Mouse (Mus musculus): ENCODE measurements around the gene Ankrd24.

Ankrd24 gene

DNA sequence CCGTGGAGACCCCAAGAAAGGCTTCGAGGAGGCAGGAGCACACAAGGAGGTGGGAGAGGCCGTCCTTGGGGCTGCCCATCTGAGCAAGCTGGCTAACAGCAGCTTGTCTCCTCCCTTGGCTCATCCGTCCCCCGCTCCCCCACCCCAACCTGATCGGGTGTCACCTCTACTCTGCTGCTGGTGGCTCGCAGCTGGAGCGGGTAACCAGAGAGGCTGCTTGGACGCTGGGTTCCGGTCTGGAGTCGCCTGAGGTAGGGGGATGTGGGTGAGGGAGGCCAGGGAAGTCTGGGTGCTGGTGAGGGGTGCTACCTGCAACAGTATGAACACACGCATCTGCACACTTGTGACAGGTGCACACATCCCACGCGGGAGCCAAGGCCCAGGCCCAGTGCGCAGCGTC is at the start of gene Ankrd24:
Gene Ankrd24, plus strand, starts transcription at position 151 of the 400 bp plus-strand sequence.
- no peak for DNase-seq (ENCODE audit: low spot score)

DNA sequence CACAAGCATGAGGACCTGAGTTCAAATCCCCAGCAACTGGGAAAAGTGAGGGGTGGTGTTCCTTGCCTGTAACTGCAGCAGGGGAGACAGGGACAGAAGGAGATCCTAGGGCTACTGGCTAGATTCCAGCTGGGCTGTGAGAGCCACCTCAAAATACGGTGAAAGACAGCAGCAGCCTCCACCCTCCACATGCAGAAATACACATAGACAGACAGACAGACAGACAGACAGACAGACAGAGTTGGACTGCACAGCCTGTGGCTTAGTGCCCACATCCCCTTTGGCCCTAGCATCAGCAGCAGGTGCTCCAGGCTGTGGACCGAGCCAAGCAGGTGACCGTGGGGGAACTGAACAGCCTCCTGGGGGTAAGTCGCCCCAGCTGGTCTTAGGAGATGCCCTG is 48.4 kb upstream of the Ankrd24 start:
- no peak for DNase-seq (ENCODE audit: low spot score)

DNA sequence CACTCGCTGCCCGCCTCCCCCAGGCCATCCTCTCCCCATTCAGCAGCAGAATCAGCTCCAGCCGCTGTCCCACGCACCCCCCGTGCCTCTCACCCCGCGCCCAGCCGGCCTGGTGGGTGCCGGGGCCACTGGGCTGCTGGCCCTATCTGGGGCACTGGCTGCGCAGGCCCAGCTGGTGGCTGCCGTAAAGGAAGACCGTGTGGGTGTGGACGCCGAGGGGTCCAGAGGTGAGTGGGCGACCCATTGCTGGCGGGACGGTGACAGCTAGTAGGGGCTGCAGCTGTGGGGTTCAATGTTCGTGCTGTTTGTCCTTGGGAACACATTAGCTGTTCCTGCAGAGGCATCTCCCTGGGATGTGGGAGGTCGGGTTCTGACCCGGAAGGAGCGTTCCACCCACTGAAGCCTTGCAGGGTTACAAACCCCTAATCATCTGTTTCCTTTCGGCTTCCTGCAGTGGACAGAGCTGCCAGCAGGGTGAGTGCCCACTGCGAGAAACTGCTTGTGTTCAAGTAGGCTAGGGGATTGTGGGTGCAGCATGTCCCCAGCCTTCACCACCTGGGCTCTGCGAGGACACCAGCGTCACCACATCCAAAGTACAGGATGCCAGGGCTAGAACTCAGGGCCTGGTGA is 47.8 kb upstream of the Ankrd24 start:
- no peak for DNase-seq (ENCODE audit: low spot score)

DNA sequence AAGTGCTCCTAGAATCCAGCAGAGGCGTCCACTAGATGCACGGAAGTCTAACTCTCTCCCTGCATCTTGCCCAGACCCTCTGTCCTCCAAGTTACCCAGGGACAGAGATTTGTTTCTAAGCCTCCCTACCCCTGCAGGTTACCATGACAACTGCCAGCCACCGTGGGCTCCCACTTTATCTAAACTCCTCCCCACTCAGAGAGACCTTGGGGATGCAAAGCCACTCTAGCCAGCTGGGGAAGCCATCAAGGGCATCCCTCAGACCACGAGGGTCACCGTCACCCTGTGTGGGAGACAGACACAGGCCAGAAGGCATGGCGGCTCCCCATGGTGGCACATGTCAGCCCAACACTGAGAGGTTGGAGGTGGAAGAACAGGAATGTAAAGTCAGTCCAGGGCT is 45.0 kb upstream of the Ankrd24 start:
- no peak for DNase-seq (ENCODE audit: low spot score)

DNA sequence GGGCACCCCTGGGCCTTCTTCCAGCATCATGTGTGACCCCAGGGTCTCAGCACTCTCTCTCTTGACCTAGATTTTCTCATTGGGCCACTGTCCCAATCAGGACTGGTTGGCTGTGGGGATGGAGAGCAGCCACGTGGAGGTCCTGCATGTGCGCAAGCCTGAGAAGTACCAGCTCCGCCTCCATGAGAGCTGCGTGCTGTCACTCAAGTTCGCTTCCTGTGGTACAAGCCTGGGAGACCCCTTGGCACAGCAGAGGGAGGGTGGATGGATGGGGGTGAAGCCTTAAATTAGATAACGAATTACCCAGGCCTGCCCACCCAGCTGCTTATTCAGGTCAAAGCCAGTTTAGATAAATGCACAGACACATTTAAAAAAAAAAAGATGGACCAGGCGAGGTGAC is 39.6 kb upstream of the Ankrd24 start:
- DNase-seq (ENCODE audit: low spot score) = no peak

DNA sequence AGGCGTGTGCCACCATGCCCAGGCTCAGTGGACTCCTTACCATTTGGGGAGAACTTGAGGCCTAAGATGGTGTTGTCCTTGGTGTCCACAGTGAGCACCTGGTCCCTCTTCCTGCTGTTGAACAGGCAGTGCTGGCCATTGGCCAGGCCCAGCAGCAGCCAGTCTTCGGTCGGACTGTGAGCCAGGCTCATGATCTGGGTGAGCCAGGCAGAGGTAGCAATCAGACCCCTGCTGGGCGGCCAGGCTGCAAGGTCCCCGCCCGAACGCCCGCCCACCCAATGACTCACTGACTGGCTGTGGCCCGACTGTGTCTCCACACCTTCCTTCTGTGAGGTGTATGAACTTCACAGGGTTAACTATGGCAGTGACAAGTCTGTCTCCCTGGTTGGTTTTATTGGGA is 36.5 kb upstream of the Ankrd24 start:
- DNase-seq (ENCODE audit: low spot score) = no peak

DNA sequence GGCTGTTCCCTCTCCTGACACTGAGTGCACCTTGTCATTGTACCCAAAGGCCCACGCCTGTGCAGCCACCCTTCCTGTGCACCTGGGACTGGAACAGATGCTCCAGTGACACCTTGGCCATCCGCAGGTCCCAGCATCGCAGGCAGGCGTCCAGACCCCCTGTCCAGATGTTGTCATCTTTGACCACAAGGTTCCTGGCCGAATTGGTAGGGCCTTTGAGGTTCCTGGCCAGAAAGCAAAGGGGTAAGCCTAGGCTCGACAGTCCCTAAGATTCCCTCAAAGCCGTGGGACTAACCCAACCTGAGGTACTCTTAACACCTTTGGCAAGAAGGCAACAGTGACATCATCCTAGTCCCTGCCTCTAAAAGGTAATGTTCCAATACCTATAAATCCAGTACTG is 35.7 kb upstream of the Ankrd24 start:
- DNase-seq (ENCODE audit: low spot score) = no peak

DNA sequence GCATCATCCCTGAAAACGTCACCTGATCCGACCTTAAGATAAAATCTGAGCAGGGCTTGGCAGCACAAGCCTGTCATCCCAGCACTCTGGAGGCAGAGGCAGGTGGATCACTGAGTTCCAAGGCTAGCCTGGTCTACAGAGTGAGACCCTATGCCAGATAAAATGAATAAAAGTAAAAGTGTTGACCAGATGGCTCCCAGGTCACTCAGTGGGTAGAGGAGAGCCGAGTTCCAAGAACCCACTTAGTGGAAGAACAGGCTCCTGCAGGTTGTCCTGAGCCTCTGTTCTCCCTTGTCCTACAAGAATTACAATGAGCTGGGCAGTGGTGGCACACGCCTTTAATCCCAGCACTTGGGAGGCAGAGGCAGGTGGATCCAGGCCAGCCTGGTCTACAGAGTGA is 35.1 kb upstream of the Ankrd24 start:
- no peak for DNase-seq (ENCODE audit: low spot score)

DNA sequence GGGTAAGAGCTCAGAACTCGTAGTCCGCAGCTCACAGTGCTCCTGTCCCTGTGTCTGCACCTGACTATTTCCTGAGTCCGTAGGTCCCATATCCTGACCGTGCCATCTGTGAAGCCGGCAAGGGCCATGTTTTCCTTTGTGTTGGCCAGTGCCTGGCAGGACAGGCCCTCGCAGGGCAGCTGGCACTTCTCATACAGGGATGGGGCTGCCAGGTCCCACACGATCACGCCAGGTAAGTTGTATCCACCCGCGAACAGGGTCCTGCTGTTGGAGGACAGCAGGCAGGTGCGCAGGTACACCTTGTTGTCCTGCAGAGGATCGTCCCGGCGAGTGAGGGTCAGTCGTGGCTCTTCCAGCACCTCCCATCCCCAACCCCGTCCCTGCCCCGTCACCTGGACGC is 34.4 kb upstream of the Ankrd24 start:
- DNase-seq (ENCODE audit: low spot score) = no peak

DNA sequence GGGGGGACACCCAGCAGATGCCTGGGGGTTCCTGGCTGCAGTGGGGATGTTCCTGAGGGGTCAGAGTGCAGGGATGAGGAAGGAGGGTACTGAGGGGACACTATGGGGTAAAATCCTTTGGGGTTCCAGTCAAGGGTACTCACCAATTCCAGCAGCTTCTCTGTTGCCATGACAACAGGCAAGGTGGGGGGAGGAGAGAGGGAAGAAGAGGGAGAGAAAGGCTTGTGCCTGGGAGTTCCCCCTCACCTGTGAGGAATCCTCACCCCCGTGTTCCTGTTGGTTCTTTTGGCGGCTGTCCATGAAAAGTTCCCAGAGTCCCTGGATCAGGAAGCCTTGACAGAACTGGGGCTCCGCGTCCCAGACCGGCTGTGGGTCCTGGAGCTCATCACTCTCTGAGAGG is 32.7 kb upstream of the Ankrd24 start:
- DNase-seq (ENCODE audit: low spot score) = no peak

DNA sequence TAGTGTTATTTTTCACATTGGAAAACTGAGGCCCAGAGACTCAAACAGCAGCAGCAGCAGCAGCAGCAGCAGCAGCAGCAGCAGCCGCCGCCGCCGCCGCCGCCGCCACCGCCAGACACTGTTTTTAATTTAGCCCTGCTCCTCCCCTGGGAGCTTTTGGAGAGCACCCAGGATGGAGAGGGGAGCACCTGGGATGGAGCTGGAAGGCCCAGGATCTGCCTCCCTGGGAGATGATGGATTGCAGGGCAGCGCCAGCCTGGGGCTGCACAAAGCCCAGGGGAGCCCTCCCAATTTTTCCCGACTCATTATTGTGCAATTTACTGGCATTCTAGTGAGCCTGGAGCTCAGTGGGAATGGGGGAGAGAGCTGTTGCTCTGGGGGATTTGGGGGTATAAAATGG is 31.7 kb upstream of the Ankrd24 start:
- no peak for DNase-seq (ENCODE audit: low spot score)

DNA sequence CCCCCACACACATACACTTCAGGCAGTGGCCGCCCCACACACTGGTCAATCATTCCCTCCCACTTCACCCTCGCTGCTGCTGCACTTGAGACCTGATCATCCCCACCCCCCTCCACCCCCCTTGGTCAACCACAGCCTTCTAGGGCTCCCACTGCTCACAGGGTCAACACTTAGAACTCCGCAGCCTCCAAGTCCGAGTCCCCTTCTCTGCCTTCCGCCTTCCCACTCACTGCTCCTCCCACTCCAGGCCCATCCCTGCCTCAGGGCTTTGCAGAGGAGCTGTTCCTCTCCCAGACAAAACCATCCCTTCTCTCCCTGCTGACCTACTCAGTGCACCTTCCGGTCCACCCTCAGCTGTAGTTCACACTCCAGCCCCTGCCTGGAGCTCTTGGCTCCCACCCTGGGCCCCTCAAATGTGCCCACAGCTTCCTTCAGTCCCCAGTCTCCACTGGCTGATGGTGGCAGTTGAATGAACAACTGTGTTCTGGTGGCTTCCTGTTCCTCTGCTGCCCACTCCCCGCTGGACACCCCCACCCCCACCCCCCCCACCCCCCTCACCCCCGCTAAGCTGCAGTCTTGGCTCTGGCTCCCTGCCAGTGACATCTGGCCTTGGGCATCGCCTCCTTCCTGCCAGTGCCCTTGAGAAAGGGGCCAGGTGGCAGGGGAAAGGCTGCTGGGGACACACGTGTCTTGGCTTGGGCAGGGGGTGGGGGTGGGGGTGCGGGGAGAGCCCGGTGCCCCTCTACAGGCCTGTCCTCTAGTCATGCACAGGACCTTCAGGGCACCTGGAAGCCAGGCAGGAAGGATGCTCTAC is 31.0 kb upstream of the Ankrd24 start:
- no peak for DNase-seq (ENCODE audit: low spot score)

DNA sequence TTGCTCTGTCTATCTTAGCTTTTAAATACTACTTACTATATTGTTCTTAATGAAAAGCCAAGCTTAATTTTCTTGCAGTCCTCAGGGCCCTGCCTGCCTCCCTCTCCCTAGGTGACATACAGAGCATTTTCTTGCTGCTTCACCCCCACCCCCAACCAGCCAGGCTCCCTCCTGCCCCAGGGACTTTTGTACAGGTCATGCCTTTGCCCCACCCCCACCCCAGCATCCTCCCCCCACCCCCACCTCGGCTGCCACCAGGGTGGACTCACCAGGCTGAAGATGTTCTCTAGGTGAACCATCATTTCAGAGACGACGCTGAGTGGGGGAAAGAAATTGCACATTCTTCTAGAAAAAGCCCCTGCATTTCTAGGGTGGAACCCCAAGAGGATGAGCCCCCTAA is 30.0 kb upstream of the Ankrd24 start:
- DNase-seq (ENCODE audit: low spot score) = no peak

DNA sequence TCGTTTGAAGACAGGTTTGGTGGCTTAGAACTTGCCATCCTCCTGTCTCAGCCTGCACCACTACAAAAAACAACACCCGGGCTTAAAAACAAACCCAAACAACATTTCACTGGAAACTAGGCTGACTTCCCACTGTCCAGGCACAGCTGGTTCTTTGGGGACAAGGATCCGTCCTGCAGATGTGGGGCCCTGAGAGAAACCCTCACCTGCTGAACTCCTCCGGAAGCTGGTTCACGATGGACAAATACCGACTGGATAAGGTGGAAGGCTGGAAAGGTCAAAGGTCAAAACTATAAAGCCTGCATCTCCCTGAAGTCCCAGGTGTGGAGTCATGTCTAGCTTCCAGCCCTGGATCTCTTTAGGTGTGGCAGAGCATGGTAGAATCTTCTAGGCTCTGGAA is 29.5 kb upstream of the Ankrd24 start:
- DNase-seq (ENCODE audit: low spot score) = no peak

DNA sequence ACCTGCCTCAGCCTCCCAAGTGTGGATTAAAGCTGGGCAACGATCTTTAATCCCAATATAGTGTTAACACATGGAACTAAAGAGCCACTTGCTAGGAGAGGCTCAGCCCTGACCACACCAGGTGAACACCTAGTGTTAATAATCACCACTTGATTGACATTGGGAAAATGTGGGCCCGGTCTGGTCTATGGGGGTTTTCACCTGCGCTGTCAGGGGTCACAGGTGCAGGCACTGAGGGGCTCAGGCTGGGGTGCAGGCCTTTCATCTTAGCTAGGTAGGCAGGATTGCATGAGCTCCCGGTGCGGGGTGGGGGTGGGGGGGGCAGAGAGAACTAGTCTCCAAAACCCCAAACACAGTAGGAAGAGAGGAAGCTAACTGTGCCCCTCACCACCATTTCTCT is 28.7 kb upstream of the Ankrd24 start:
- no peak for DNase-seq (ENCODE audit: low spot score)

DNA sequence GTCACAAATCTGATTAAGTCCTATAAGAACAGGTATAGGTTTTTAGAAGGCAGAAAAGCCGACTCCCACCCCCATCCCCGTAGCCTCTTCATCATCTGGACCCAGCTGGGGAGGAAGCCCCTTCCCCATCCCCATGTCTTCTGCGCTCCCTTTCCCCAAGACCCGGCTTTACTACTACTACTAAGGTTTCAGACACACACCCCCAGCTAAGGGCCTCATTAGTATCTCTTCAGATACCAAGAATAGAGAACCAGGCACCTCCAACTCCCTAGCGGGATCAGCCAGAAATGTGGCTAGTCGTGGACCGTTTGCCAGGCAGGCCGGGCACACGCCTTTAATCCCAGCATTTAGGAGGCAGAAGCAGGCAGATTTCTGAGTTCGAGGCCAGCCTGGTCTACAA is 28.2 kb upstream of the Ankrd24 start:
- DNase-seq (ENCODE audit: low spot score) = no peak

DNA sequence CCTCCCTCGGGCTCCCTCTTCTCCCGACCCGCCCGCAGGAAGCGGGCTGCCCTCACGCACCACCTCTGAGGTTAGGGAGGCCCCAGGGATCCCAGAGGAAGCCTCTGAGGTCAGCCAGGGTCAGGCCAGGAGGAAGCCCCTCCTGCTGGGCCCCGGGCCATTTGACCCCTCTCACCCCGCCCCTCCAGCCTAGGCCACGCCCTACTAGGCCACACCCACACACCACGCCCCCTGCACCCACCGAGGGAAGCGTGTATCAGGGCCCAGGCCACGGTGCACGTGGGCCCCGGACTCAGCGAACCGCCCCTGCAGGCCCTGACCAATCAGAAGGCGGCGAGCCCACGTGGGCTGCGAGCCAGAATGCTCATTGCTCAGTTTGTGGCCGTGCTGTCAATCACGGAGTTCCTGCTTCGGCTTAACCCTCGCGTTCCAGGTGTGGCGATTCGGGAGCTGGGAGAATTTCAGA is 27.6 kb upstream of the Ankrd24 start, which contains the start of gene Tle6:
Gene Tle6, minus strand, starts transcription at position 336 of the 466 bp plus-strand sequence.
- DNase-seq (ENCODE audit: low spot score) = peak; percentile 91

DNA sequence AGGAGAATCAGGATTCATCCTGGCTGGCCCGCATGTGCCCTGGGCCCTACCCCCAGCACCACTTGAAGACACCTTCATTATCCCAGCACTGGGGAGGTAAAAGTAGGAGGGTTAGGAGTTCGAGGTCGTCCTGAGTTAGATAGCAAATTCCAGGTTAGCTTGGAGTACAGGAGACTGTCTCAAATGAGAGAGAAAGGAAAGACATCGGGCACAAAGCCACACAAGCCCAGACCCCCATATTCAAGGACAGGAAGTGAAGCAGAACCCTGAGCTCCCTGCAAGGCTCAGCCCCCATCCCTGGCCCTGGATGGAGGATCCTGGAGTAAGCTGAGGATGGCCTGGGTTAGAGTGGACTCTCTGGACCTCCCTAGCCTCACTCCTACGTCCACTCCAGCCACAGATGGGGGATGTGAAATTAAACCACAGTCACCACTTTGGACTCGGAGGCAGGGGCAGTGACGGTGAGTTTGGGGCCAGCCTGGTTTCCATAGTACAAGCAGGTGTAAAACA is 26.9 kb upstream of the Ankrd24 start:
- no peak for DNase-seq (ENCODE audit: low spot score)

DNA sequence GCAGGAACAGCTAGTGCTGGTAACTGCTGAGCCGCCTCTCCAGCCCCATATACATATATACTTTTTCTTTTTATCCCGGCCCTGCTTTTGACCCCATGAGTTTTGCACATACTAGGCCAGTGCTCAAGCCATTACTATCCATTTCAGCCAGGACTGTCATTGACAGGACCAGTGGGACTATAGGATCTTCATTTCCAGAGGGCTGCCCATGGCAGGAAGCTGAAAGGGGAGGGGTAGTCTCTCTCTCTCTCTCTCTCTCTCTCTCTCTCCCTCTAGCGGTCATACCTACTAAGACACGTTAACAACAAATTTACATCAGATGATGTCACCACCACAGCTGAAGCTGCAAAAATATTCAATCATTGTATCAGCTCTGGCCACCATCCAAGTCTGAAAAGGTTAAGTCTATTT is 25.6 kb upstream of the Ankrd24 start:
- no peak for DNase-seq (ENCODE audit: low spot score)

DNA sequence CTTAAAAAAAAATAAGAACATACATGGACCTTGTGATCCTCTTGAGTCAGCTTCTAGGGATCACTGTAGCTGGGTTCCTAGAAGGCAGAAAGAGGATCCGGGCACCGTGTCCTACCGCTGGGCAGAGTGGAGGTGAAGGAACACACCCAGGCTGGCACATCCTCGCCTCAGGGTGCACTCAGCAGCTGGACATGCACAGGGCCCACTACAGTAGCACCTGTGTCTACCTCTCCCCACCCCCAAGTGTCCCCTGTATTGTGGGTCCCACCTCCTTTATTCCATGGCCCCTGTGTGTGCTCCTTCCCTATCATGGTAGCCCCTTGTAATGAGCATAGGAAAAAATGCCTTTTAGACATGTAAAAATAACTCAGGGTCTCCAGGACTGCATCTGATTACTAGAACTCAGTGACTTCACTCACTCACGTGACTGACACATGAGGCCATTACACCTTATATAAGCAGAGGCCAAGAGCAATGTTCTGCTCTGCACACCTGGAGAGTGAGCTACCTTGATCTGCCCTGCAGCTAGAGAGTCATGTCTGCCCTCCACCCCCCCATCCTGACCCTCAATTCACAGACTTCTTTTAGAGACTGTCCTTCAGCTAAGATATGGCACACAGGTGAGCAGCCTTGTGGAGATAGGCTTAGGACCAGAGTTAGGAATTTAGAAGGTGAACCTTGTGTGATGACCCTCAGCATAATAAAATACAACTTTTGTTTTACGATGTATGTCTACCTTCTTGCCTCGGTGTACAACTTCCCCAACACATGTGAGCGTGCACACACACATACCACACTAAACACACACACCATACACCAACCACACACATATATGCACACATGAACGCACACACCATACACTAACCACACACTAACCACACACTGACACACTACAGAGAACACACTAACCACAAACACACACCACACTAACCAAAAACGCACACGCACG is 24.0 kb upstream of the Ankrd24 start:
- DNase-seq (ENCODE audit: low spot score) = no peak

DNA sequence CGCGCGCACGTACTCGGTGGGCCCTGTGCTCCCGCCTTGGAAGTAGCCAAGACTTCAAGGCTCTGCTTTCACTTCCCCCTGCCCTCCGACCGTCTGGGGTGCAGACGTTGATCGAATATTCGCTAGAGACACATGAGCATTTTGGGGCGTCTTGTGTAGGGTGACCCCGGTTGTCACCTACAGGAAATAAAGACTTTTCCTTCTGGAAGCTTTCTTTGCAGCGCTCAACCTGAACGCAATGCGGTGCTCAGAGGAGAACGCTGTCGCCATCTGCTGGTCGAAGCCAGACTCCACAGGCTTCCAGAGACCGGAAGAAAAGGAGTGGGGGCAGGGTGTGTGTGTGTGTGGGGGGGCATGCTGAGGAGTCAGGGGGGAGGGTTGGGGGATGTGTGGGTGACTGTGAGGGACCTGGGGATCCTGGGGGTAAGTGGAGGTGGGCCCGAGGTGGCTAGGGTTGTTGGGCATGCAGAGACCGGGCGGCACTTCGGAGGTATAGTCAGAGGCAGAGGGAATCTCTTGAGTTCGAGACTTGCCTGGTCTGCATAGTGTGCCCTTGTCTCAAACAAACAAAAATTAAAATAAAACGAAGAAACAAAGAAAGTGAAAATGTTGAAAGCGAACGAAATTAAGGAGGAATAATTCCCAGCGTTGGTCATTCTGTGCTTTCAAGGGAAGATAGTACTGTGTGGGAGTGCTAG is 23.2 kb upstream of the Ankrd24 start:
- peak; percentile 76 for DNase-seq (ENCODE audit: low spot score)

DNA sequence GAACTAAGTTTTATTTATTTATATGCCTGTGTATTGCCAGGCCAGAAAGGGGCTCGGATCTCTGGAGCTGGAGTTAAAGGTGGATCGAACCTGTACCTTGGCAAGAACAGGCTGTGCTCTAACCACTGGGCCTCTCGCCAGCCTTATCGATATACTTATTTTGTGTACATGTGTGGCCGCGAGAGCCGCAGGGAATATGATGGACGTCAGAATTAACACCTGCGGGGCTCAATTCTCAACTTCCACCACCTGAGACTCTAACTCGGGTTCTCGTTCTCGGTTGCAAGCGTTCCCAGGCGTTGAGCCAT is 22.7 kb upstream of the Ankrd24 start:
- DNase-seq (ENCODE audit: low spot score) = no peak

Data from left cerebral cortex, adult 11 months (tissue).